Mouse (Mus musculus) MEL (cell line): Measurements from ENCODE around the gene Morc4. TPM values are rescaled to one million over a fixed set of nuclear protein-coding genes. Genes with fewer than 3 reads are reported as not detected.

ENCODE experiments used
- DNase-seq: peaks from one replicate; pipeline ENCODE4 v3.0.0; 2011; ENCODE audit warnings: low read depth, low spot score
- H3K27ac ChIP-seq: 2 replicates; pipeline ENCODE4 v1.5.1; 2012; ENCODE audit warnings: low read depth, mild to moderate bottlenecking, control low read depth, low read length, moderate library complexity; ENCODE audit not compliant: control insufficient read depth
- H3K27me3 ChIP-seq, 2 experiments: fragments of 150-350 bp in 1 of 2; sonication (generic) in 1 of 2; 2 replicates each; pipeline ENCODE4 v1.6.1; 2012; ENCODE audit warnings: low read length in 2 of 2, mild to moderate bottlenecking in 2 of 2, improper control_type of control experiment in 1 of 2, moderate library complexity in 1 of 2; ENCODE audit not compliant: insufficient read depth in 2 of 2, control insufficient read depth in 1 of 2
- H3K36me3 ChIP-seq, 2 experiments: 2 replicates each; pipeline ENCODE4 v1.6.1; 2012 to 2014; ENCODE audit warnings: low read length in 2 of 2, improper control_type of control experiment in 1 of 2, inconsistent platforms in 1 of 2, mild to moderate bottlenecking in 1 of 2; ENCODE audit not compliant: insufficient read depth in 2 of 2, control insufficient read depth in 1 of 2
- H3K4me1 ChIP-seq, 2 experiments: fragments of 150-350 bp in 1 of 2; sonication (generic) in 1 of 2; 2 replicates each; pipeline ENCODE4 v1.6.1; 2012; ENCODE audit warnings: low read length in 2 of 2, improper control_type of control experiment in 1 of 2, mild to moderate bottlenecking in 1 of 2; ENCODE audit not compliant: insufficient read depth in 2 of 2, control insufficient read depth in 1 of 2
- H3K4me3 ChIP-seq, 2 experiments: fragments of 150-350 bp in 1 of 2; sonication (generic) in 1 of 2; 2 replicates each; pipeline ENCODE4 v1.5.1; 2012; ENCODE audit warnings: low read depth in 2 of 2, low read length in 2 of 2, mild to moderate bottlenecking in 2 of 2, moderate library complexity in 2 of 2, control low read depth in 1 of 2, improper control_type of control experiment in 1 of 2; ENCODE audit not compliant: control insufficient read depth in 1 of 2, insufficient read depth in 1 of 2
- H3K79me2 ChIP-seq: 2 replicates; pipeline ENCODE4 v1.6.1; 2012; ENCODE audit warnings: mild to moderate bottlenecking, low read length, moderate library complexity; ENCODE audit not compliant: control insufficient read depth, poor library complexity, insufficient read depth
- H3K9ac ChIP-seq: 2 replicates; pipeline ENCODE4 v1.6.1; 2012; ENCODE audit warnings: low read depth, mild to moderate bottlenecking, control low read depth, low read length, moderate library complexity; ENCODE audit not compliant: control insufficient read depth, poor library complexity, severe bottlenecking
- H3K9me3 ChIP-seq: fragments of 150-350 bp; sonication (generic); replicated peaks from 2 replicates; pipeline ENCODE4 v1.6.1; 2012; ENCODE audit warnings: mild to moderate bottlenecking, low read length, improper control_type of control experiment, moderate library complexity; ENCODE audit not compliant: insufficient read depth
- CHD2 ChIP-seq: IDR thresholded peaks from 2 replicates; pipeline ENCODE4 v1.6.1; 2011; ENCODE audit warnings: low read length, improper control_type of control experiment
- E2F4 ChIP-seq: IDR thresholded peaks from 2 replicates; pipeline ENCODE4 v1.6.1; 2011; ENCODE audit warnings: low read depth, low read length, improper control_type of control experiment, borderline replicate concordance
- ELF1 ChIP-seq: IDR thresholded peaks from 2 replicates; pipeline ENCODE4 v1.6.1; 2014; ENCODE audit warnings: low read depth, mild to moderate bottlenecking, inconsistent platforms, low read length, improper control_type of control experiment, moderate library complexity
- GATA1 ChIP-seq: IDR thresholded peaks from 2 replicates; pipeline ENCODE4 v1.6.1; 2011; ENCODE audit warnings: low read depth, low read length, improper control_type of control experiment
- HCFC1 ChIP-seq: IDR thresholded peaks from 2 replicates; pipeline ENCODE4 v1.6.1; 2012; ENCODE audit warnings: low read depth, mild to moderate bottlenecking, inconsistent platforms, low read length, improper control_type of control experiment, moderate library complexity
- JUND ChIP-seq: IDR thresholded peaks from 2 replicates; pipeline ENCODE4 v1.6.1; 2011; ENCODE audit warnings: low read depth, mild to moderate bottlenecking, improper control_type of control experiment, low read length
- MAX ChIP-seq: IDR thresholded peaks from 2 replicates; pipeline ENCODE4 v1.6.1; 2011; ENCODE audit warnings: low read length, improper control_type of control experiment
- MYB ChIP-seq: IDR thresholded peaks from 2 replicates; pipeline ENCODE4 v1.6.1; 2011; ENCODE audit warnings: mild to moderate bottlenecking, low read depth, low read length, improper control_type of control experiment
- MYC ChIP-seq: IDR thresholded peaks from 2 replicates; pipeline ENCODE4 v1.6.1; 2011; ENCODE audit warnings: low read depth, mild to moderate bottlenecking, low read length, improper control_type of control experiment, moderate library complexity
- NRF1 ChIP-seq: IDR thresholded peaks from 2 replicates; pipeline ENCODE4 v1.6.1; 2014; ENCODE audit warnings: low read depth, mild to moderate bottlenecking, inconsistent platforms, low read length, improper control_type of control experiment, moderate library complexity; ENCODE audit not compliant: poor library complexity, insufficient read depth, severe bottlenecking
- POLR2A ChIP-seq, 2 experiments: IDR thresholded peaks; 2 replicates each; pipeline ENCODE4 v1.6.1; 2011 to 2012; ENCODE audit warnings: low read length in 2 of 2, mild to moderate bottlenecking in 2 of 2, control low read depth in 1 of 2, improper control_type of control experiment in 1 of 2, low read depth in 1 of 2, moderate library complexity in 1 of 2; ENCODE audit not compliant: control insufficient read depth in 1 of 2, insufficient read depth in 1 of 2, poor library complexity in 1 of 2
- RAD21 ChIP-seq: IDR thresholded peaks from 2 replicates; pipeline ENCODE4 v1.6.1; 2011; ENCODE audit warnings: mild to moderate bottlenecking, low read depth, low read length, improper control_type of control experiment
- SIN3A ChIP-seq: IDR thresholded peaks from 2 replicates; pipeline ENCODE4 v1.6.1; 2012; ENCODE audit warnings: low read length, improper control_type of control experiment, inconsistent platforms
- SMC3 ChIP-seq: IDR thresholded peaks from 2 replicates; pipeline ENCODE4 v1.6.1; 2011; ENCODE audit warnings: low read depth, low read length, improper control_type of control experiment
- TBP ChIP-seq: IDR thresholded peaks from 2 replicates; pipeline ENCODE4 v1.8.0; 2011; ENCODE audit warnings: low read depth, low read length, improper control_type of control experiment
- TCF12 ChIP-seq: IDR thresholded peaks from 2 replicates; pipeline ENCODE4 v1.6.1; 2014; ENCODE audit warnings: low read depth, mild to moderate bottlenecking, inconsistent platforms, low read length, improper control_type of control experiment, moderate library complexity
- UBTF ChIP-seq: IDR thresholded peaks from 2 replicates; pipeline ENCODE4 v1.6.1; 2012; ENCODE audit warnings: low read depth, mild to moderate bottlenecking, inconsistent platforms, low read length, improper control_type of control experiment, moderate library complexity, borderline replicate concordance; ENCODE audit not compliant: insufficient read depth
- USF1 ChIP-seq: IDR thresholded peaks from 2 replicates; pipeline ENCODE4 v1.6.1; 2014; ENCODE audit warnings: low read depth, mild to moderate bottlenecking, inconsistent platforms, low read length, improper control_type of control experiment, moderate library complexity
- ZC3H11A ChIP-seq: IDR thresholded peaks from 2 replicates; pipeline ENCODE4 v1.6.1; 2012; ENCODE audit warnings: low read depth, mild to moderate bottlenecking, inconsistent platforms, low read length, improper control_type of control experiment
- ZKSCAN1 ChIP-seq: IDR thresholded peaks from 2 replicates; pipeline ENCODE4 v1.6.1; 2012; ENCODE audit warnings: low read depth, mild to moderate bottlenecking, inconsistent platforms, low read length, improper control_type of control experiment, moderate library complexity
- ZMIZ1 ChIP-seq: IDR thresholded peaks from 2 replicates; pipeline ENCODE4 v1.6.1; 2012; ENCODE audit warnings: low read depth, mild to moderate bottlenecking, inconsistent platforms, low read length, improper control_type of control experiment, moderate library complexity
- ZNF384 ChIP-seq: IDR thresholded peaks from 2 replicates; pipeline ENCODE4 v1.6.1; 2012; ENCODE audit warnings: low read depth, mild to moderate bottlenecking, inconsistent platforms, low read length, improper control_type of control experiment
- polyA plus RNA-seq, 2 experiments: library from polyadenylated mRNA; stranded (reverse) in 1 of 2; unstranded in 1 of 2; fragments of >175 nt in 1 of 2; fragments of >200 nt in 1 of 2; gene quantifications; 2 replicates each; pipeline versions ENCODE4 v1.2.1 to v1.2.4; 2012; ENCODE audit warnings: low replicate concordance in 2 of 2, low read depth in 1 of 2; ENCODE audit not compliant: insufficient read length in 2 of 2, insufficient read depth in 1 of 2, missing spikeins in 1 of 2
- total RNA-seq: library from RNA; depleted of rRNA; stranded (reverse); fragments of 300-350 nt; gene quantifications from 2 replicates; pipeline ENCODE4 v1.2.3, GENCODE M21; 2012

The Morc4 gene
- total and polyA plus RNA-seq, 3 experiments: 4.2 to 221 (median 20.4) TPM

- peak; percentile 12 for DNase-seq
- H3K4me1 ChIP-seq: no peaks in the 10 kb centered on the region
- TF ChIP-seq ZNF384 (no peak), SMC3 (no peak), USF1 (no peak), TBP (no peak), HCFC1 (no peak), GATA1 (no peak), ZKSCAN1 (no peak), NRF1 (no peak), ZC3H11A (no peak), MYC (no peak)
- TF ChIP-seq, all 39 proteins: peak for 0
These were observed 19.9 kb upstream of the Morc4 start for GRCm38 (mm10) chrX:139891387-139891786.

GRCm38 (mm10) chrX:139883221-139883620, 11.7 kb upstream of the Morc4 start:
- no peak overlapping the region for H3K9ac ChIP-seq
- DNase-seq: no peak
- no peaks in the 10 kb centered on the region for H3K36me3 ChIP-seq
- no peak overlapping the region for H3K27ac ChIP-seq
- H3K4me1 ChIP-seq: no peaks in the 10 kb centered on the region
- no peaks in the 10 kb centered on the region for H3K9me3 ChIP-seq
- H3K79me2 ChIP-seq: no peaks in the 10 kb centered on the region
- H3K4me3 ChIP-seq: no peak overlapping the region
- H3K27me3 ChIP-seq: peaks cover 0 to 3% of the 10 kb centered on the region in 2 experiments; a peak in 2 of 4 replicates
- TF ChIP-seq MYC (no peak), JUND (no peak), CHD2 (no peak), POLR2A (IDR thresholded peaks at IDR 0.05; ENCODE audit: control insufficient read depth in 1 of 2, insufficient read depth in 1 of 2, low read depth in 1 of 2, low read length in 2 of 2, poor library complexity in 1 of 2) (no peak), MYB (no peak), E2F4 (no peak), USF1 (no peak), UBTF (no peak), MAX (no peak), ZMIZ1 (no peak), ZNF384 (no peak), NRF1 (no peak), HCFC1 (no peak), SIN3A (no peak), ZC3H11A (no peak), GATA1 (no peak), RAD21 (no peak), TCF12 (no peak), ELF1 (no peak)

More at GRCm38 (mm10) chrX:139891387-139891786, 19.9 kb upstream of the Morc4 start:
- H3K9me3 ChIP-seq: no peaks in the 10 kb centered on the region
- H3K36me3 ChIP-seq: no peaks in the 10 kb centered on the region
- no peaks in the 10 kb centered on the region for H3K79me2 ChIP-seq
- H3K27ac ChIP-seq: no peak overlapping the region
- H3K9ac ChIP-seq: no peak overlapping the region
- peaks cover 0 to 4% of the 10 kb centered on the region in 2 experiments; a peak in 3 of 4 replicates for H3K27me3 ChIP-seq
- no peak overlapping the region for H3K4me3 ChIP-seq
